Mouse (Mus musculus): ENCODE data around the gene Ddx27. TPM values are rescaled to one million over a fixed set of nuclear protein-coding genes. Genes with fewer than 3 reads are reported as not detected.

Gene Ddx27
- polyA plus RNA-seq, 1 experiment, result 20.4 TPM

GRCm38 (mm10) chr2:167078486-167078885, 63.5 kb downstream of the Ddx27 start:
- Histone ChIP-seq H3K4me3 (ENCODE audit: insufficient read depth, low read length) (no peak overlapping the region), H3K27ac (ENCODE audit: insufficient read depth, low read depth, low read length) (no peak overlapping the region), H3K4me1 (ENCODE audit: control insufficient read depth, insufficient read depth, low read length) (peaks cover 13% of the 10 kb centered on the region)
- TF ChIP-seq CTCF (IDR thresholded peaks at IDR 0.05; ENCODE audit: low read depth, low read length) (no peak), POLR2A (IDR thresholded peaks at IDR 0.05; ENCODE audit: borderline replicate concordance, low read depth, low read length) (no peak)

- TF ChIP-seq CTCF (IDR thresholded peaks at IDR 0.05; ENCODE audit: low read depth, low read length) (no peak), POLR2A (IDR thresholded peaks at IDR 0.05; ENCODE audit: borderline replicate concordance, low read depth, low read length) (no peak)
- Histone ChIP-seq H3K27ac (ENCODE audit: insufficient read depth, low read depth, low read length) (no peak overlapping the region), H3K4me3 (ENCODE audit: insufficient read depth, low read length) (no peak overlapping the region), H3K4me1 (ENCODE audit: control insufficient read depth, insufficient read depth, low read length) (peaks cover 13% of the 10 kb centered on the region)
These were observed 64.0 kb downstream of the Ddx27 start for GRCm38 (mm10) chr2:167078931-167079495.

GRCm38 (mm10) chr2:167079535-167080257, 64.7 kb downstream of the Ddx27 start:
- H3K4me3 ChIP-seq (ENCODE audit: insufficient read depth, low read length), result no peak overlapping the region
- no peak overlapping the region for H3K27ac ChIP-seq (ENCODE audit: insufficient read depth, low read depth, low read length)
- TF ChIP-seq POLR2A (IDR thresholded peaks at IDR 0.05; ENCODE audit: borderline replicate concordance, low read depth, low read length) (no peak), CTCF (IDR thresholded peaks at IDR 0.05; ENCODE audit: low read depth, low read length) (no peak)
- peaks cover 13% of the 10 kb centered on the region for H3K4me1 ChIP-seq (ENCODE audit: control insufficient read depth, insufficient read depth, low read length)

- no peak overlapping the region for H3K27ac ChIP-seq (ENCODE audit: insufficient read depth, low read depth, low read length)
- H3K4me3 ChIP-seq (ENCODE audit: insufficient read depth, low read length), result no peak overlapping the region
- H3K4me1 ChIP-seq (ENCODE audit: control insufficient read depth, insufficient read depth, low read length), result peaks cover 13% of the 10 kb centered on the region
- TF ChIP-seq CTCF (IDR thresholded peaks at IDR 0.05; ENCODE audit: low read depth, low read length) (no peak), POLR2A (IDR thresholded peaks at IDR 0.05; ENCODE audit: borderline replicate concordance, low read depth, low read length) (no peak)
These were observed 65.4 kb downstream of the Ddx27 start for GRCm38 (mm10) chr2:167080387-167080786.

- H3K27ac ChIP-seq (ENCODE audit: insufficient read depth, low read depth, low read length), result no peak overlapping the region
- H3K4me3 ChIP-seq (ENCODE audit: insufficient read depth, low read length), result no peak overlapping the region
- TF ChIP-seq CTCF (IDR thresholded peaks at IDR 0.05; ENCODE audit: low read depth, low read length), result no peak
- peaks cover 13% of the 10 kb centered on the region for H3K4me1 ChIP-seq (ENCODE audit: control insufficient read depth, insufficient read depth, low read length)
These were observed 66.1 kb downstream of the Ddx27 start for GRCm38 (mm10) chr2:167081135-167081534.

- Histone ChIP-seq H3K4me1 (ENCODE audit: control insufficient read depth, insufficient read depth, low read length) (peaks cover 13% of the 10 kb centered on the region), H3K27ac (ENCODE audit: insufficient read depth, low read depth, low read length) (no peak overlapping the region), H3K4me3 (ENCODE audit: insufficient read depth, low read length) (no peak overlapping the region)
- no peak for TF ChIP-seq POLR2A (IDR thresholded peaks at IDR 0.05; ENCODE audit: borderline replicate concordance, low read depth, low read length)
- TF ChIP-seq CTCF (IDR thresholded peaks at IDR 0.05; ENCODE audit: low read depth, low read length), result no peak
These were observed 66.6 kb downstream of the Ddx27 start for GRCm38 (mm10) chr2:167081639-167082038.

Other genes starting within 250 kb of the Ddx27 start
- 3.1 and 3.3 TPM in 2 replicates for gene Trp53rkb, start 222.7 kb upstream of the Ddx27 start, polyA plus RNA-seq (2012; ENCODE audit: insufficient read depth, insufficient read length, missing spikeins)
- gene Arfgef2, start 209.6 kb upstream of the Ddx27 start, polyA plus RNA-seq (2012; ENCODE audit: insufficient read depth, insufficient read length, missing spikeins), result 15.7 and 18.5 TPM in 2 replicates
- 29.7 and 35.3 TPM in 2 replicates for gene Cse1l, start 109.2 kb upstream of the Ddx27 start, polyA plus RNA-seq (2012; ENCODE audit: insufficient read depth, insufficient read length, missing spikeins)
- 48.7 and 51.2 TPM in 2 replicates for gene Stau1, start 18.9 kb upstream of the Ddx27 start, polyA plus RNA-seq (2012; ENCODE audit: insufficient read depth, insufficient read length, missing spikeins)
- 91.4 and 108 TPM in 2 replicates for gene Znfx1, start 47.8 kb downstream of the Ddx27 start, polyA plus RNA-seq (2012; ENCODE audit: insufficient read depth, insufficient read length, missing spikeins)
- 0.62 and 0.84 TPM in 2 replicates for gene Kcnb1, start 175.0 kb downstream of the Ddx27 start, polyA plus RNA-seq (2012; ENCODE audit: insufficient read depth, insufficient read length, missing spikeins)
- gene Ptgis, start 225.4 kb downstream of the Ddx27 start, polyA plus RNA-seq (2012; ENCODE audit: insufficient read depth, insufficient read length, missing spikeins), result not detected in 2 replicates

All from bone marrow macrophage, adult 2 months (primary cell).